Mouse (Mus musculus): ENCODE results near the gene Gm21953.
"Not testable (repeated sequence)": the region's sequence is repeated elsewhere in the genome, so short reads cannot be mapped to it uniquely, and the experiment has no call there.

GRCm38 (mm10) chr4:42293967-42294366 is at the start of gene Gm21953:
- TF ChIP-seq GATA1 (IDR thresholded peaks at IDR 0.05; ENCODE audit: borderline replicate concordance, low read length); FLI1 (IDR thresholded peaks at IDR 0.05; ENCODE audit: low read length): not testable (repeated sequence)

Data from megakaryocyte, embryonic 14.5 days (primary cell).